Mouse (Mus musculus) bone marrow, adult 2 months (tissue): Measurements from ENCODE around the gene Thtpa. TPM values are rescaled to one million over a fixed set of nuclear protein-coding genes. Genes with fewer than 3 reads are reported as not detected.
A peak's percentile ranks its signal among the peaks of the same experiment; 100 is the strongest.

Experiments used
- H3K27ac ChIP-seq: fragments of 200-500 bp; 2 replicates; pipeline ENCODE4 v1.5.1; 2012; ENCODE audit warnings: low read depth, mild to moderate bottlenecking, control low read depth, inconsistent platforms, low read length; ENCODE audit not compliant: control insufficient read depth, poor library complexity, insufficient read depth
- H3K4me1 ChIP-seq: fragments of 200-500 bp; 2 replicates; pipeline ENCODE4 v1.6.1; 2011; ENCODE audit warnings: low read length; ENCODE audit not compliant: control insufficient read depth, insufficient read depth
- H3K4me3 ChIP-seq: fragments of 200-500 bp; replicated peaks from 2 replicates; pipeline ENCODE3; 2011; ENCODE audit warnings: mild to moderate bottlenecking, low read depth, low read length, control low read depth; ENCODE audit not compliant: control insufficient read depth
- CTCF ChIP-seq: fragments of 200-500 bp; IDR thresholded peaks from 2 replicates; pipeline ENCODE4 v1.5.1; 2011; ENCODE audit warnings: low read length, control low read depth; ENCODE audit not compliant: control insufficient read depth, insufficient read depth
- POLR2A ChIP-seq: fragments of 200-500 bp; IDR thresholded peaks from 2 replicates; pipeline ENCODE4 v1.6.1; 2011; ENCODE audit warnings: low read depth, mild to moderate bottlenecking, control low read depth, low read length, borderline replicate concordance; ENCODE audit not compliant: control insufficient read depth
- WGBS: fragments of 180-500 bp; shearing (Covaris S2); methylation state at CpG from one replicate; pipeline ENCODE4 v1.1.7; 2018; 5-methylcytosine and 5-hydroxymethylcytosine counted together
- polyA plus RNA-seq: library from polyadenylated mRNA; stranded (reverse); fragments of >200 nt; gene quantifications from 2 replicates; pipeline ENCODE4 v1.2.4, GENCODE M21; 2011; ENCODE audit warnings: low replicate concordance; ENCODE audit not compliant: missing spikeins, insufficient read depth, insufficient read length

Gene Thtpa
- polyA plus RNA-seq, 1 experiment = 6.5 TPM

- WGBS = 74% methylated on average over 19 of the region's 19 CpGs
- no peaks in the 10 kb centered on the region for H3K4me1 ChIP-seq
- TF ChIP-seq CTCF (no peak), POLR2A (no peak)
- no peak overlapping the region for H3K4me3 ChIP-seq
- H3K27ac ChIP-seq = no peak overlapping the region
Observed at GRCm38 (mm10) chr14:55071756-55072155, 22.8 kb upstream of the Thtpa start.

- H3K4me3 ChIP-seq = no peak overlapping the region
- no peak overlapping the region for H3K27ac ChIP-seq
- no peaks in the 10 kb centered on the region for H3K4me1 ChIP-seq
- WGBS = 86% methylated on average over 12 of the region's 12 CpGs
- TF ChIP-seq POLR2A (no peak), CTCF (no peak)
Observed at GRCm38 (mm10) chr14:55074416-55074815, 20.2 kb upstream of the Thtpa start.

- Histone ChIP-seq H3K4me1 (no peaks in the 10 kb centered on the region), H3K27ac (no peak overlapping the region), H3K4me3 (no peak overlapping the region)
- TF ChIP-seq CTCF (no peak), POLR2A (no peak)
- WGBS = 55% methylated on average over 6 of the region's 6 CpGs
Observed at GRCm38 (mm10) chr14:55076224-55076623, 18.4 kb upstream of the Thtpa start.

- H3K4me1 ChIP-seq = no peaks in the 10 kb centered on the region
- H3K27ac ChIP-seq = no peak overlapping the region
- H3K4me3 ChIP-seq = no peak overlapping the region
- WGBS = 62% methylated on average over 3 of the region's 3 CpGs
- no peak for TF ChIP-seq CTCF
Observed at GRCm38 (mm10) chr14:55076956-55077355, 17.6 kb upstream of the Thtpa start.

- WGBS = 63% methylated on average over 15 of the region's 15 CpGs
- Histone ChIP-seq H3K4me3 (no peak overlapping the region), H3K27ac (no peak overlapping the region), H3K4me1 (no peaks in the 10 kb centered on the region)
- no peak for TF ChIP-seq POLR2A
- no peak for TF ChIP-seq CTCF
Observed at GRCm38 (mm10) chr14:55077481-55078365, 16.9 kb upstream of the Thtpa start.

GRCm38 (mm10) chr14:55078366-55078989, 16.1 kb upstream of the Thtpa start:
- no peak for TF ChIP-seq CTCF
- no peak for TF ChIP-seq POLR2A
- H3K27ac ChIP-seq = no peak overlapping the region
- no peaks in the 10 kb centered on the region for H3K4me1 ChIP-seq
- no peak overlapping the region for H3K4me3 ChIP-seq
- 11% methylated on average over 23 of the region's 23 CpGs for WGBS

GRCm38 (mm10) chr14:55079214-55079970, 15.2 kb upstream of the Thtpa start:
- no peak overlapping the region for H3K27ac ChIP-seq
- TF ChIP-seq CTCF (peak; percentile 89), POLR2A (no peak)
- H3K4me3 ChIP-seq = no peak overlapping the region
- WGBS = 31% methylated on average over 8 of the region's 8 CpGs
- H3K4me1 ChIP-seq = no peaks in the 10 kb centered on the region

GRCm38 (mm10) chr14:55081105-55081504, 13.5 kb upstream of the Thtpa start:
- 83% methylated on average over 5 of the region's 5 CpGs for WGBS
- no peak overlapping the region for H3K4me3 ChIP-seq
- no peak overlapping the region for H3K27ac ChIP-seq
- no peak for TF ChIP-seq POLR2A
- TF ChIP-seq CTCF = no peak
- H3K4me1 ChIP-seq = no peaks in the 10 kb centered on the region
